Mouse (Mus musculus) brain, embryonic 14.5 days (tissue): Measurements from ENCODE around the gene Sdsl.

Source experiments
- CTCF ChIP-seq: fragments of 200-500 bp; IDR thresholded peaks from 2 replicates; pipeline ENCODE4 v1.5.1; 2012; ENCODE audit warnings: inconsistent platforms, mild to moderate bottlenecking, moderate library complexity, borderline replicate concordance; ENCODE audit not compliant: insufficient read depth, insufficient read length; ENCODE audit errors: extremely low read depth
- POLR2A ChIP-seq: fragments of 200-500 bp; IDR thresholded peaks from 2 replicates; pipeline ENCODE4 v1.6.1; 2012; ENCODE audit warnings: mild to moderate bottlenecking, inconsistent platforms, borderline replicate concordance; ENCODE audit not compliant: poor library complexity, insufficient read depth, insufficient read length, severe bottlenecking; ENCODE audit errors: extremely low read depth

GRCm38 (mm10) chr5:120516221-120516984 lies 43.8 kb upstream of the Sdsl start:
- TF ChIP-seq CTCF (no peak), POLR2A (no peak)
